Mouse (Mus musculus) cerebellum, adult 2 months (tissue): ENCODE measurements around the gene Gstm4.
A peak's percentile ranks its signal among the peaks of the same experiment; 100 is the strongest.

ENCODE experiments used
- CTCF ChIP-seq: fragments of 200-500 bp; IDR thresholded peaks from 2 replicates; pipeline ENCODE4 v1.5.1; 2011; ENCODE audit warnings: low read depth, mild to moderate bottlenecking, control low read depth, low read length, moderate library complexity, borderline replicate concordance; ENCODE audit not compliant: insufficient read depth
- POLR2A ChIP-seq: fragments of 200-500 bp; IDR thresholded peaks from 2 replicates; pipeline ENCODE4 v1.6.1; 2011; ENCODE audit warnings: low read length, control low read depth, borderline replicate concordance; ENCODE audit not compliant: insufficient read depth

- TF ChIP-seq CTCF, result no peak
- peak; percentile 55; the same call in 1 of the 2 replicates for TF ChIP-seq POLR2A
These were observed 40.6 kb upstream of the Gstm4 start for GRCm38 (mm10) chr3:108085281-108085720.
